Mouse (Mus musculus) bone marrow, adult 2 months (tissue): ENCODE measurements around the gene Dlx5.

Experiments
- CTCF ChIP-seq: fragments of 200-500 bp; IDR thresholded peaks from 2 replicates; pipeline ENCODE4 v1.5.1; 2011; ENCODE audit warnings: low read length, control low read depth; ENCODE audit not compliant: control insufficient read depth, insufficient read depth
- POLR2A ChIP-seq: fragments of 200-500 bp; IDR thresholded peaks from 2 replicates; pipeline ENCODE4 v1.6.1; 2011; ENCODE audit warnings: low read depth, mild to moderate bottlenecking, control low read depth, low read length, borderline replicate concordance; ENCODE audit not compliant: control insufficient read depth

DNA sequence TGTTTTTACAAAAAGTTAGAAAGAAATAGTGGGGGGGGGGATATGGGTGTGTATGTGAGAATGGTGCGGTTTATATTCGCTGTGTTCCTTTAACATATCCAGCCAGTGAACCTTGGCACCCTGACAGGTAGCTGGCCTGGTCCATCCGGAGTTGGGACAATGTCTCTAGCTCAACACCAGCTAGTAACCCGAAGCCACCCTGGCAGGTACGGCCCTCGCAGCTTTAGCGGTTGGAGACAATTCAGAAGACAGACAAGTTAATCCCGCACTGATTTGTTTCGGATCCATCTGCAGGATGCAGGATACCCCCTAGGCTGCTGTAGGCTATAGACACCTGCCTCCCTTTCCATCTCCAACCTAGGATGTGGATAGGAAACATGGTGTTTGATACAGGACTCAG is 27.7 kb downstream of the Dlx5 start:
- no peak for TF ChIP-seq POLR2A
- TF ChIP-seq CTCF, result no peak
